30 mouse cellular contexts compared by ENCODE assay signal in genomic region chr19:49379646-49380045, GRCm38 (mm10).
DNase-seq lines count a peak whose midpoint lies in the region; ATAC-seq and TF ChIP-seq lines count a peak whose summit lies in the region.
"Had no signal": no experiment of that assay in that cellular context is flagged by ENCODE, and none has a peak within 500 bp of the region (broad histone marks: within the 10 kb centered on the region; RNA-seq: fewer than 3 reads in every experiment).

No protein-coding gene starts in this region.

- no peaks in the 10 kb centered on the region for H3K9me3 ChIP-seq in heart, embryonic 10.5 days
- H3K9me3 ChIP-seq in hindbrain, embryonic 13.5 days: no peaks in the 10 kb centered on the region
- H3K9me3 ChIP-seq: embryonic facial prominence, embryonic 13.5 days; embryonic facial prominence, embryonic 15.5 days; forebrain, embryonic 10.5 days; forebrain, embryonic 12.5 days had no signal

- peak; percentile 1 for DNase-seq in gastrocnemius, adult 18-20 months (ENCODE audit: low spot score)
- DNase-seq in gastrocnemius, adult 8-10 months (ENCODE audit: low spot score in 2 of 2): no peak
- DNase-seq in heart, adult 8-10 months (ENCODE audit: low spot score): peak; percentile 50
- no peak for DNase-seq in heart, postnatal 36 days
- peak; percentile 12 to 27 for DNase-seq in heart, postnatal 10 days
- DNase-seq in heart, embryonic 10.5 days (ENCODE audit: low spot score): no peak
- DNase-seq in brain, embryonic 14.5 days (ENCODE audit: low read depth): peak; percentile 22
- DNase-seq: adrenal gland, adult 8-10 months; adrenal gland, postnatal 14 days; adrenal gland, postnatal 36 days; B cell, adult 2 months; cerebellum, adult 11 months; cerebellum, adult 18-20 months; cerebellum, adult 8-10 months; cerebellum, adult 9-11 months; cerebellum, postnatal 14 days; cerebellum, postnatal 36 days; embryo, embryonic 11 days had no signal

- no peaks in the 10 kb centered on the region for H3K4me1 ChIP-seq in heart, embryonic 10.5 days
- no peaks in the 10 kb centered on the region for H3K4me1 ChIP-seq in hindbrain, embryonic 13.5 days (replicated peaks)
- H3K4me1 ChIP-seq: embryonic facial prominence, embryonic 13.5 days; embryonic facial prominence, embryonic 15.5 days; forebrain, embryonic 10.5 days; forebrain, embryonic 12.5 days had no signal

- H3K4me2 ChIP-seq in hindbrain, embryonic 13.5 days: no peak overlapping the region
- H3K4me2 ChIP-seq: embryonic facial prominence, embryonic 13.5 days; embryonic facial prominence, embryonic 15.5 days; forebrain, embryonic 12.5 days had no signal

- no peaks in the 10 kb centered on the region for H3K27me3 ChIP-seq in heart, embryonic 10.5 days (ENCODE audit: insufficient read depth, poor library complexity, severe bottlenecking)
- H3K27me3 ChIP-seq in hindbrain, embryonic 13.5 days: no peaks in the 10 kb centered on the region
- H3K27me3 ChIP-seq: CH12.LX; embryonic facial prominence, embryonic 13.5 days; embryonic facial prominence, embryonic 15.5 days; forebrain, embryonic 12.5 days; Patski had no signal

- H3K9ac ChIP-seq in hindbrain, embryonic 13.5 days: no peak overlapping the region
- H3K9ac ChIP-seq: embryonic facial prominence, embryonic 13.5 days; embryonic facial prominence, embryonic 15.5 days; forebrain, embryonic 12.5 days had no signal

- no peak for ATAC-seq in hindbrain, embryonic 13.5 days (ENCODE audit: low FRiP score)
- ATAC-seq: activated CD4-positive, CD25-positive, alpha-beta regulatory T cell, adult 4 months; CD4-positive, CD25-positive, alpha-beta regulatory T cell, adult 4 months; forebrain, embryonic 14.5 days; Patski had no signal

- TF ChIP-seq CTCF in brain, embryonic 14.5 days (IDR thresholded peaks at IDR 0.05; ENCODE audit: borderline replicate concordance, extremely low read depth, insufficient read depth, insufficient read length): no peak

- H3K36me3 ChIP-seq in heart, embryonic 10.5 days: no peaks in the 10 kb centered on the region
- no peaks in the 10 kb centered on the region for H3K36me3 ChIP-seq in hindbrain, embryonic 13.5 days
- H3K36me3 ChIP-seq: embryonic facial prominence, embryonic 13.5 days; embryonic facial prominence, embryonic 15.5 days; forebrain, embryonic 10.5 days; forebrain, embryonic 12.5 days; G1E had no signal

- no peak overlapping the region for H3K27ac ChIP-seq in heart, embryonic 10.5 days
- no peak overlapping the region for H3K27ac ChIP-seq in hindbrain, embryonic 13.5 days
- H3K27ac ChIP-seq: embryonic facial prominence, embryonic 13.5 days; embryonic facial prominence, embryonic 15.5 days; forebrain, embryonic 10.5 days; forebrain, embryonic 12.5 days had no signal

- intact Hi-C loops in heart, postnatal 36 days (cut with DNase I): no loop called here
- intact Hi-C loops in heart, postnatal 10 days (cut with DNase I): no loop called here

- no peak overlapping the region for H3K4me3 ChIP-seq in heart, embryonic 10.5 days
- H3K4me3 ChIP-seq in hindbrain, embryonic 13.5 days: no peak overlapping the region
- H3K4me3 ChIP-seq: embryonic facial prominence, embryonic 13.5 days; embryonic facial prominence, embryonic 15.5 days; erythroblast, embryonic 14.5 days; forebrain, embryonic 10.5 days; forebrain, embryonic 12.5 days had no signal

- WGBS in heart, embryonic 10.5 days: 74% methylated on average over 3 of the region's 3 CpGs
- 46% methylated on average over 3 of the region's 3 CpGs for WGBS in hindbrain, embryonic 13.5 days

- no peak for TF ChIP-seq POLR2A in brain, embryonic 14.5 days (IDR thresholded peaks at IDR 0.05; ENCODE audit: borderline replicate concordance, extremely low read depth, insufficient read depth, insufficient read length, poor library complexity, severe bottlenecking)

Comparison
In these comparisons a context has a peak if more than half of its experiments do, and no peak if none do; other contexts are left out.
1. DNase-seq: peak in gastrocnemius, adult 18-20 months (single experiment), heart, adult 8-10 months (single experiment), heart, postnatal 10 days (2 of 2) and brain, embryonic 14.5 days (single experiment); none in gastrocnemius, adult 8-10 months (0 of 2), heart, postnatal 36 days (0 of 2) and heart, embryonic 10.5 days (single experiment).